Mouse (Mus musculus) hindbrain, embryonic 14.5 days (tissue): ENCODE measurements around the gene Nhej1. TPM values are rescaled to one million over a fixed set of nuclear protein-coding genes. Genes with fewer than 3 reads are reported as not detected.

Experiments used
- ATAC-seq: fragments of 200-750 bp; cut with Nextera tagmentation; 2 replicates; pipeline ENCODE4 v1.8.0; 2017; ENCODE audit warnings: moderate number of reproducible peaks, mild to moderate bottlenecking, moderate TSS enrichment, moderate library complexity; ENCODE audit not compliant: low FRiP score
- DNase-seq: peaks from one replicate; pipeline ENCODE4 v3.0.0-alpha.2; 2015; ENCODE audit warnings: low spot score
- H3K27ac ChIP-seq: fragments of 300-500 bp; sonication (generic); 2 replicates; pipeline ENCODE4 v1.5.1; 2014; ENCODE audit warnings: mild to moderate bottlenecking, moderate library complexity
- H3K27me3 ChIP-seq: fragments of 300-500 bp; sonication (generic); 2 replicates; pipeline ENCODE4 v1.6.1; 2014; ENCODE audit warnings: mild to moderate bottlenecking, low read length, mixed read lengths; ENCODE audit not compliant: control insufficient read depth, insufficient read depth
- H3K36me3 ChIP-seq: fragments of 300-500 bp; sonication (generic); replicated peaks from 2 replicates; pipeline ENCODE4 v1.6.1; 2014; ENCODE audit not compliant: control insufficient read depth, insufficient read depth
- H3K4me1 ChIP-seq: fragments of 300-500 bp; sonication (generic); replicated peaks from 2 replicates; pipeline ENCODE4 v1.6.1; 2014; ENCODE audit warnings: antibody characterized with exemption, low read length, mixed read lengths; ENCODE audit not compliant: control insufficient read depth, insufficient read depth
- H3K4me2 ChIP-seq: fragments of 300-500 bp; sonication (generic); replicated peaks from 2 replicates; pipeline ENCODE4 v1.6.1; 2014; ENCODE audit warnings: mild to moderate bottlenecking, moderate library complexity
- H3K4me3 ChIP-seq: fragments of 300-500 bp; sonication (generic); replicated peaks from 2 replicates; pipeline ENCODE4 v1.5.1; 2014; ENCODE audit warnings: mild to moderate bottlenecking, low read length
- H3K9ac ChIP-seq: fragments of 300-500 bp; sonication (generic); 2 replicates; pipeline ENCODE4 v1.6.1; 2014
- H3K9me3 ChIP-seq: fragments of 300-500 bp; sonication (generic); 2 replicates; pipeline ENCODE4 v1.6.1; 2016; ENCODE audit warnings: low read length; ENCODE audit not compliant: control insufficient read depth
- WGBS: fragments of 180-500 bp; shearing (Covaris S2); extraction: QIAGEN DNeasy Blood & Tissue Kit; methylation state at CpG from one replicate; pipeline ENCODE4 v1.1.7; 2014; 5-methylcytosine and 5-hydroxymethylcytosine counted together
- polyA plus RNA-seq: library from polyadenylated mRNA; unstranded; fragments of >200 nt; fragmentation: Nextera tagmentation; extraction: Ambion mirVana; gene quantifications from 2 replicates; pipeline ENCODE4 v1.2.1, GENCODE M21; 2014

The Nhej1 gene
- polyA plus RNA-seq, 1 experiment from 2014 or later, result 7.5 TPM

GRCm38 (mm10) chr1:74967962-74968580 lies 156.9 kb downstream of the Nhej1 start:
- Histone ChIP-seq H3K9ac (no peak overlapping the region), H3K9me3 (no peaks in the 10 kb centered on the region), H3K4me2 (no peak overlapping the region), H3K27ac (no peak overlapping the region), H3K4me1 (no peaks in the 10 kb centered on the region), H3K4me3 (no peak overlapping the region), H3K27me3 (no peaks in the 10 kb centered on the region), H3K36me3 (no peaks in the 10 kb centered on the region)
- DNase-seq (no peak), ATAC-seq (no peak)
- WGBS, result 76% methylated on average over 8 of the region's 8 CpGs

- H3K36me3 ChIP-seq, result no peaks in the 10 kb centered on the region
- H3K4me1 ChIP-seq, result no peaks in the 10 kb centered on the region
- H3K4me3 ChIP-seq, result no peak overlapping the region
- H3K9ac ChIP-seq, result no peak overlapping the region
- peak overlapping the region; percentile 32 for H3K4me2 ChIP-seq
- no peak overlapping the region for H3K27ac ChIP-seq
- WGBS, result 18% methylated on average over 16 of the region's 16 CpGs
- DNase-seq (peak; percentile 82), ATAC-seq (no peak)
- H3K27me3 ChIP-seq, result no peaks in the 10 kb centered on the region
- no peaks in the 10 kb centered on the region for H3K9me3 ChIP-seq
Observed at GRCm38 (mm10) chr1:74964494-74965215, 160.3 kb downstream of the Nhej1 start.

GRCm38 (mm10) chr1:74962853-74963227 lies 162.2 kb downstream of the Nhej1 start:
- DNase-seq, result no peak
- 89% methylated on average over 5 of the region's 5 CpGs for WGBS
- ATAC-seq, result no peak
- Histone ChIP-seq H3K9ac (no peak overlapping the region), H3K36me3 (no peaks in the 10 kb centered on the region), H3K9me3 (no peaks in the 10 kb centered on the region), H3K27me3 (0 out of 2 replicates have a peak, but pooled peaks cover 2% of the 10 kb centered on the region), H3K4me1 (no peaks in the 10 kb centered on the region), H3K4me3 (no peak overlapping the region), H3K27ac (no peak overlapping the region), H3K4me2 (no peak overlapping the region)

- H3K9ac ChIP-seq, result no peak overlapping the region
- no peak for ATAC-seq
- DNase-seq, result no peak
- H3K4me3 ChIP-seq, result no peak overlapping the region
- H3K9me3 ChIP-seq, result no peaks in the 10 kb centered on the region
- H3K4me2 ChIP-seq, result no peak overlapping the region
- H3K27ac ChIP-seq, result no peak overlapping the region
- 75% methylated on average over 5 of the region's 5 CpGs for WGBS
- no peaks in the 10 kb centered on the region for H3K4me1 ChIP-seq
- 0 out of 2 replicates have a peak, but pooled peaks cover 4% of the 10 kb centered on the region for H3K27me3 ChIP-seq
- no peaks in the 10 kb centered on the region for H3K36me3 ChIP-seq
Observed at GRCm38 (mm10) chr1:74962126-74962852, 162.7 kb downstream of the Nhej1 start.

GRCm38 (mm10) chr1:74961722-74962121 lies 163.3 kb downstream of the Nhej1 start:
- Histone ChIP-seq H3K9me3 (no peaks in the 10 kb centered on the region), H3K9ac (no peak overlapping the region), H3K36me3 (no peaks in the 10 kb centered on the region), H3K27me3 (peaks cover 9% of the 10 kb centered on the region; the same call in 1 of the 2 replicates), H3K4me2 (no peak overlapping the region), H3K4me3 (no peak overlapping the region), H3K4me1 (no peaks in the 10 kb centered on the region), H3K27ac (no peak overlapping the region)
- 93% methylated on average over 7 of the region's 7 CpGs for WGBS
- ATAC-seq (no peak), DNase-seq (no peak)

GRCm38 (mm10) chr1:74960059-74960458 lies 164.9 kb downstream of the Nhej1 start:
- H3K4me1 ChIP-seq, result no peaks in the 10 kb centered on the region
- no peak for ATAC-seq
- WGBS, result 93% methylated on average over 7 of the region's 7 CpGs
- H3K9me3 ChIP-seq, result no peaks in the 10 kb centered on the region
- H3K4me2 ChIP-seq, result no peak overlapping the region
- H3K36me3 ChIP-seq, result no peaks in the 10 kb centered on the region
- H3K27ac ChIP-seq, result no peak overlapping the region
- no peak overlapping the region for H3K9ac ChIP-seq
- H3K27me3 ChIP-seq, result peaks cover 20% of the 10 kb centered on the region
- no peak for DNase-seq
- H3K4me3 ChIP-seq, result no peak overlapping the region

- no peak within 1 kb of the TSS for H3K27ac ChIP-seq
- DNase-seq, result no peak
- under 1% methylated on average over 51 of the region's 55 CpGs for WGBS
Observed at GRCm38 (mm10) chr1:74951556-74952210, 173.3 kb downstream of the Nhej1 start, which contains the start of gene Ihh. TSS of gene Ihh (minus strand) at chr1:74951672.

GRCm38 (mm10) chr1:74950576-74951490 lies 174.2 kb downstream of the Nhej1 start:
- Histone ChIP-seq H3K27me3 (peaks cover 97% of the 10 kb centered on the region), H3K9ac (peak overlapping the region; percentile 34; the same call in 1 of the 2 replicates), H3K27ac (no peak overlapping the region), H3K4me2 (peak overlapping the region; percentile 60), H3K4me1 (peaks cover 22% of the 10 kb centered on the region), H3K36me3 (no peaks in the 10 kb centered on the region), H3K9me3 (no peaks in the 10 kb centered on the region), H3K4me3 (peak overlapping the region; percentile 32)
- ATAC-seq (no peak), DNase-seq (no peak)
- 2% methylated on average over 79 of the region's 84 CpGs for WGBS

More at GRCm38 (mm10) chr1:74951556-74952210, 173.3 kb downstream of the Nhej1 start, which contains the start of gene Ihh:
- H3K4me1 ChIP-seq, result peaks cover 22% of the 10 kb centered on the region
- H3K27me3 ChIP-seq, result peaks cover 93% of the 10 kb centered on the region
- no peaks in the 10 kb centered on the region for H3K9me3 ChIP-seq
- H3K4me2 ChIP-seq, result peak within 1 kb of the TSS; percentile 60
- peak within 1 kb of the TSS; percentile 32 for H3K4me3 ChIP-seq
- ATAC-seq, result no peak
- no peaks in the 10 kb centered on the region for H3K36me3 ChIP-seq
- peak within 1 kb of the TSS; percentile 34; the same call in 1 of the 2 replicates for H3K9ac ChIP-seq
